Mouse (Mus musculus) ES-Bruce4 (cell line): Measurements from ENCODE around the gene Cwf19l1. TPM values are rescaled to one million over a fixed set of nuclear protein-coding genes. Genes with fewer than 3 reads are reported as not detected.
A peak's percentile ranks its signal among the peaks of the same experiment; 100 is the strongest.

Experiments
- H3K27ac ChIP-seq: 2 replicates; pipeline ENCODE4 v1.5.1; 2012; ENCODE audit warnings: low read length, inconsistent platforms; ENCODE audit not compliant: insufficient read depth
- H3K27me3 ChIP-seq: 2 replicates; pipeline ENCODE4 v1.6.1; 2012; ENCODE audit warnings: mild to moderate bottlenecking, low read length, inconsistent platforms; ENCODE audit not compliant: control insufficient read depth, poor library complexity, insufficient read depth, severe bottlenecking
- H3K36me3 ChIP-seq: 2 replicates; pipeline ENCODE4 v1.6.1; 2012; ENCODE audit warnings: inconsistent platforms, mild to moderate bottlenecking, low read length, moderate library complexity; ENCODE audit not compliant: control insufficient read depth, poor library complexity, insufficient read depth, severe bottlenecking
- H3K4me1 ChIP-seq: one replicate; pipeline ENCODE4 v1.8.1; 2011; ENCODE audit warnings: low read length; ENCODE audit not compliant: control insufficient read depth, insufficient read depth
- H3K4me3 ChIP-seq: 2 replicates; pipeline ENCODE4 v1.5.1; 2011; ENCODE audit warnings: low read depth, mild to moderate bottlenecking, low read length
- H3K9ac ChIP-seq: 2 replicates; pipeline ENCODE4 v1.6.1; 2012; ENCODE audit warnings: low read depth, mild to moderate bottlenecking, inconsistent platforms; ENCODE audit not compliant: poor library complexity, severe bottlenecking
- H3K9me3 ChIP-seq: replicated peaks from 2 replicates; pipeline ENCODE4 v1.6.1; 2012; ENCODE audit warnings: mild to moderate bottlenecking, low read length, inconsistent platforms; ENCODE audit not compliant: control insufficient read depth, poor library complexity, insufficient read depth, severe bottlenecking
- CTCF ChIP-seq: IDR thresholded peaks from one replicate; pipeline ENCODE4 v1.8.1; 2011; ENCODE audit warnings: low read depth, low read length
- EP300 ChIP-seq: IDR thresholded peaks from 2 replicates; pipeline ENCODE4 v1.6.1; 2011; ENCODE audit warnings: low read depth, low read length; ENCODE audit not compliant: insufficient read depth
- POLR2A ChIP-seq: IDR thresholded peaks from one replicate; pipeline ENCODE4 v1.8.1; 2011; ENCODE audit warnings: low read length; ENCODE audit not compliant: insufficient read depth
- polyA plus RNA-seq: library from polyadenylated mRNA; stranded (reverse); fragments of >200 nt; gene quantifications from 2 replicates; pipeline ENCODE4 v1.2.4, GENCODE M21; 2011; ENCODE audit warnings: low read depth; ENCODE audit not compliant: missing spikeins, insufficient read depth, insufficient read length

The Cwf19l1 gene
- polyA plus RNA-seq, 1 experiment = 34.7 TPM

DNA sequence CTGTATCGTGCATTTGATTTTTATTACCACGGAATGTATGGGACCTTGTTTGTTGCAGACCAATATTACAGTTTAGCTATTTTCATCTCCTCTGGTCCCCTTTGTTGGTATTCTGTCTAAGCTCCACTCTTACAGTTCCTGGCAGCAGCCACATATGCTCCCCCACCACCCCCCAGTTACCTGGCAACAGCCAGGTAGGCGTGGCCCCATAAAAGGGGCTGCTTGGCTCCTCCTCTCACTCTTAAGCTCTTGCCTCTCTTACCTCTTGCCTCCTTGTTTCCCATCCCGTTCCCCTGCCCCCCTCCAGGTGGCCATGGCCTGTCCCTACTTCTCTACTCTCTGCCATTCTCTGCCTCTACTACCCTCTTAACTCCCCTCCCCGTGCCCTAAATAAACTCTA is 64.5 kb downstream of the Cwf19l1 start:
- no peak overlapping the region for H3K27ac ChIP-seq
- TF ChIP-seq CTCF = no peak
- TF ChIP-seq EP300 = no peak
- TF ChIP-seq POLR2A = no peak

DNA sequence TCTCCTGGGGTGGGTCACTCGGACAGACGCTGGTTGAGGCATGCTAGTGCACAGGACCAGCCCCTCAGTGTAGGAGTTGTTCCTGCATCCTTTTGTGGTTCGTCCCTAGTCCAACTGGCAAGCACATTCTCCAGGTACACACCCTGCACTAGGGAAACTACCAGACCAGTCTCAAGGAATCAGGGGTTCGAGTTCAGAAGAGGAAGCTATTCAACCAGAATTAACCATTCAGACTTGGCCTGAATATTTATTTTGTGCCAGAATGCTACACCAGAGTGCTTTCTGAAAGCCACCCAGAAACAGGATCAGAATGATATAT is 65.8 kb downstream of the Cwf19l1 start:
- H3K9me3 ChIP-seq = no peaks in the 10 kb centered on the region
- H3K36me3 ChIP-seq = peaks cover 8% of the 10 kb centered on the region
- H3K27me3 ChIP-seq = no peaks in the 10 kb centered on the region
- peak overlapping the region; percentile 86 for H3K4me3 ChIP-seq
- peak overlapping the region; percentile 30; the same call in 1 of the 2 replicates for H3K27ac ChIP-seq
- TF ChIP-seq CTCF = no peak
- peaks cover 2% of the 10 kb centered on the region for H3K4me1 ChIP-seq
- peak overlapping the region; percentile 83 for H3K9ac ChIP-seq

More for the DNA sequence above, 64.5 kb downstream of the Cwf19l1 start:
- Histone ChIP-seq H3K27me3 (no peaks in the 10 kb centered on the region), H3K4me3 (no peak overlapping the region), H3K36me3 (peaks cover 8% of the 10 kb centered on the region), H3K4me1 (peaks cover 2% of the 10 kb centered on the region), H3K9me3 (no peaks in the 10 kb centered on the region), H3K9ac (no peak overlapping the region)

DNA sequence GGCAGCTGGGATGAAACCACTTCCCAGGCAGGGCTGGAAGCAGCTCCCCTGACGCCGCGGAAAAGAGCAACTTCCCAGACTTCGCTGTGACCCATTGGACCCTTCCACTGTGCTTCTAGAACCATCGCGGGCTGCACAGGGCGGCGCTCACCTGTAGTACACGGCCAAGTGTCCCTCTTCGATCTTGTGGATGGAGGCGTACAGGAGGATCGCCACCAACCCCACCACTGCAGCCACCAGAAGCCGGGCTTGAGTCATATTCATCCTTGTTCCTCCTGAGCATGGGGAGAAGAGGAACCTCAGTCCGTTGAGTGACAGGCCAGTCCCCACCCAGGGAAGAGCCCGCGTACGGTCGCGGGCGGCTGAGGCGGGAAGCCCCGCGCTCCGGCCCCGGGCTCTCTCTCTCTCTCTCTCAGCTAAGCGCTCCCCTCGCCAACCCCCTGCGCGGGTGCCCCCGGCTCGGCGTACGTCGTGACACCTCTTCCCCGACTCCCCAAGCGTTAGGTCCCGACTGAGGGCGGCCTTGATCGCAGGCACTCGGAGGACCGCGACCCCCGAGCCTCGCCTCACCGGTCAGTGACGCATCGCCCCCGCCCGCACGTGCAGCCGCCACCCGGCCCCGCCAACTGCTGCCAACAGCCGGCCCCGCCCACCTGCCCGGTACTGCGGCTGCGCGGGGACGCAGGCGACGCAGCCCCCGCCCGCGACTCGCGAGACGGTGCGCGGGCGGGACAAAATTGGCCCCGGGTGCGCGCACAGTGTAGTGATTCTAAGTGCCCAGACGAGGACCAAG is 66.4 kb downstream of the Cwf19l1 start, which contains the start of gene Erlin1:
Gene Erlin1 (minus strand): TSS at position 665 of the 793 bp plus-strand sequence.
- Histone ChIP-seq H3K9ac (peak within 1 kb of the TSS; percentile 83), H3K27me3 (no peaks in the 10 kb centered on the region), H3K36me3 (peaks cover 10% of the 10 kb centered on the region), H3K27ac (peak within 1 kb of the TSS; percentile 30; the same call in 1 of the 2 replicates), H3K4me1 (peaks cover 2% of the 10 kb centered on the region), H3K4me3 (peak within 1 kb of the TSS; percentile 86), H3K9me3 (no peaks in the 10 kb centered on the region)
- TF ChIP-seq POLR2A (no peak), EP300 (no peak), CTCF (no peak)

DNA sequence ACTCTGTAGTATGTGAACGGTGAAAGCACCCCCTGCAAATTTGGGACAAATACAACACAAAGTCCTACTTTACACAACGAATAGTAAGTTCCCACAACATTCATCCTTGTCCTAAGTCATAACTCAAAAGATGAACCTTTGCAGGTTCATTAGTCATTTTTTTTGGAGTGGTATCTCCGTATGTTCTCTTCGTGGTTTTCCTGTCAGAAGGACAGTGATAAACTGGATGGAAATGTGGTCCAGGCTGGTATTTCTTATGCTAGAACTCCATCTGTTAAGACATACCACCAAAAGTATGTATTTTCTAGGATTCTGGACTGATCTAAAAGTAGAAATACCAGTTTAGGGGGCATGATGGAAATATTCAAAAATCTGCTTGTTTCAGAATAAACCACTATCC is 67.4 kb downstream of the Cwf19l1 start:
- Histone ChIP-seq H3K4me1 (peaks cover 2% of the 10 kb centered on the region), H3K4me3 (no peak overlapping the region), H3K27me3 (no peaks in the 10 kb centered on the region), H3K9ac (no peak overlapping the region; the same call in 1 of the 2 replicates), H3K27ac (no peak overlapping the region), H3K9me3 (no peaks in the 10 kb centered on the region), H3K36me3 (peaks cover 8% of the 10 kb centered on the region)
- no peak for TF ChIP-seq POLR2A
- no peak for TF ChIP-seq CTCF
- TF ChIP-seq EP300 = no peak

DNA sequence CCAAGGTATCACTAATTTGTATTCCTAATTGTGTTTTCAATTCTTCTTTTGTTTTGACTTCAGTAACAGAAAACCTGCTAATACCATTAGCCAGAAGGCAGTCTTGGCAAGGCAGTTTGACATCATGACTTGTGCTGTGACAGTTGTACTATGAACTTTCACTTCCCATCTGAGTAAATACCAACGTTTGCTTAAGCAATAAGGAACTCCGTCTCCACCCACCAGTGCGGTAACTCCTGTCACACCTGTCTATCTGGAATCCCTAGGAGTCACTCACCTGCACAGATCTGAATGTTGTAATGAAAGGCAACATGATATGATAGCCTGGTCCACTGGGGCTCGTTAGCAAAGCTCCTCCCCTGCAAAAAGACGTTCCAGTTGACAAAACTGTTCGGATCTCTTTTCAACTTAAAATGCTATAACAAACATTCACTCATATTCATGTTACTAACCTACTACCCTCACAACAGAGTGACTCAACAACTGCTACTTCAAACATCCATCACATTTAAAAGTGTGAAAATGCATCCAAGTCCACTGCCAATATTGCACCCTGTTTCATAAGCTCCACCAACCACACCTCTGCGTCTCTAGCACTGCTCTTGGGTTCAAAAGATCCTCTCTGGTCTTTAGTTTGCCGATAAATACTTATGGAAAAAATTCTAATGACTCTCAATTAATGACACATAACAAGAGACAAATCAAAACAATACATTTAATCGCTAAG is 68.2 kb downstream of the Cwf19l1 start:
- TF ChIP-seq CTCF (no peak), POLR2A (no peak), EP300 (no peak)
- Histone ChIP-seq H3K9ac (no peak overlapping the region), H3K27ac (no peak overlapping the region), H3K27me3 (no peaks in the 10 kb centered on the region), H3K4me1 (peaks cover 2% of the 10 kb centered on the region), H3K9me3 (no peaks in the 10 kb centered on the region), H3K36me3 (peaks cover 10% of the 10 kb centered on the region), H3K4me3 (no peak overlapping the region)

DNA sequence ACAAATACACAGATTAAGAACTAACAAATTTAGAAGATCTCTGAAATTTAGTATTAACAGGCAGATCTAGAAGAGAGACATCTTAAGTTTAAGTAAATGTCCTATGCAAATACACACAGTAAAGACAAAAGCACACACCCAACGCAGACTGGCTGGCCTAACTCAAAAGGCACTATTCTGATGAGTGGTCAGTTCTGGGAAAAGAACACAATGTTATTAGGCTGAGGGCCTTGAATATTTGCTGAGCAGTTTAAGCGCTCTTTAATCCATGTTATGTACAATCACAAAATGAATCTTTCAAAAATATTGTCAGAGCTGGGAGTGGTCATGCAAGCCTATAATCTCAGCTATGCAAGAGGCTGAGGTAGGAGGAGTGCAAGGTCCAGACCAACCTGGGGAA is 70.9 kb downstream of the Cwf19l1 start:
- TF ChIP-seq POLR2A (no peak), EP300 (no peak), CTCF (no peak)
- Histone ChIP-seq H3K27ac (no peak overlapping the region), H3K27me3 (no peaks in the 10 kb centered on the region), H3K9ac (no peak overlapping the region), H3K9me3 (no peaks in the 10 kb centered on the region), H3K4me3 (no peak overlapping the region), H3K4me1 (no peaks in the 10 kb centered on the region), H3K36me3 (peaks cover 16% of the 10 kb centered on the region)
